Mouse (Mus musculus): ENCODE data around the gene Pigo.

Gene Pigo

GRCm38 (mm10) chr4:43037860-43038566, 12.4 kb upstream of the Pigo start:
- in situ Hi-C loops (cut with MboI; ENCODE audit: low sequenced_read_pairs) = no loop called here

GRCm38 (mm10) chr4:43036356-43036755, 10.7 kb upstream of the Pigo start:
- in situ Hi-C loops (cut with MboI; ENCODE audit: low sequenced_read_pairs) = no loop called here

- in situ Hi-C loops (cut with MboI; ENCODE audit: low sequenced_read_pairs) = no loop called here
These were observed 10.2 kb upstream of the Pigo start for GRCm38 (mm10) chr4:43035851-43036250.

- in situ Hi-C loops (cut with MboI; ENCODE audit: low sequenced_read_pairs) = no loop called here
These were observed 7.9 kb upstream of the Pigo start for GRCm38 (mm10) chr4:43033481-43033880.

GRCm38 (mm10) chr4:43032501-43032900, 6.9 kb upstream of the Pigo start:
- in situ Hi-C loops (cut with MboI; ENCODE audit: low sequenced_read_pairs) = no loop called here

GRCm38 (mm10) chr4:43031237-43031995, 5.8 kb upstream of the Pigo start, which contains the start of gene Stoml2:
TSS of gene Stoml2 (minus strand) at chr4:43031710.
- in situ Hi-C loops (cut with MboI; ENCODE audit: low sequenced_read_pairs) = no loop called here

- in situ Hi-C loops (cut with MboI; ENCODE audit: low sequenced_read_pairs) = no loop called here
These were observed 5.2 kb upstream of the Pigo start for GRCm38 (mm10) chr4:43030780-43031230.

GRCm38 (mm10) chr4:43030352-43030751, 4.7 kb upstream of the Pigo start:
- in situ Hi-C loops (cut with MboI; ENCODE audit: low sequenced_read_pairs) = no loop called here

- in situ Hi-C loops (cut with MboI; ENCODE audit: low sequenced_read_pairs) = no loop called here
These were observed 4.1 kb upstream of the Pigo start for GRCm38 (mm10) chr4:43029749-43030148.

GRCm38 (mm10) chr4:43029121-43029520, 3.5 kb upstream of the Pigo start:
- in situ Hi-C loops (cut with MboI; ENCODE audit: low sequenced_read_pairs) = no loop called here

GRCm38 (mm10) chr4:43024673-43025072, 946 bp downstream of the Pigo start:
- in situ Hi-C loops (cut with MboI; ENCODE audit: low sequenced_read_pairs) = no loop called here

GRCm38 (mm10) chr4:43021341-43021740, 4.3 kb downstream of the Pigo start:
- in situ Hi-C loops (cut with MboI; ENCODE audit: low sequenced_read_pairs) = no loop called here

- in situ Hi-C loops (cut with MboI; ENCODE audit: low sequenced_read_pairs) = no loop called here
These were observed 4.7 kb downstream of the Pigo start for GRCm38 (mm10) chr4:43020876-43021275.

GRCm38 (mm10) chr4:43019641-43020465, 5.8 kb downstream of the Pigo start:
- in situ Hi-C loops (cut with MboI; ENCODE audit: low sequenced_read_pairs) = no loop called here

GRCm38 (mm10) chr4:43019176-43019575, 6.4 kb downstream of the Pigo start:
- in situ Hi-C loops (cut with MboI; ENCODE audit: low sequenced_read_pairs) = no loop called here

- in situ Hi-C loops (cut with MboI; ENCODE audit: low sequenced_read_pairs) = no loop called here
These were observed 7.5 kb downstream of the Pigo start for GRCm38 (mm10) chr4:43018156-43018555.

GRCm38 (mm10) chr4:43012091-43012490, 13.5 kb downstream of the Pigo start:
- in situ Hi-C loops (cut with MboI; ENCODE audit: low sequenced_read_pairs) = no loop called here

GRCm38 (mm10) chr4:43010161-43011038, 15.2 kb downstream of the Pigo start, which contains the start of gene Fancg:
TSS of gene Fancg (minus strand) at chr4:43010506.
- in situ Hi-C loops (cut with MboI; ENCODE audit: low sequenced_read_pairs) = no loop called here

- in situ Hi-C loops (cut with MboI; ENCODE audit: low sequenced_read_pairs) = no loop called here
These were observed 19.9 kb downstream of the Pigo start for GRCm38 (mm10) chr4:43005765-43006164.

- in situ Hi-C loops (cut with MboI; ENCODE audit: low sequenced_read_pairs) = no loop called here
These were observed 20.7 kb downstream of the Pigo start for GRCm38 (mm10) chr4:43004951-43005350.

Data from CH12F3 (cell line).